Mouse (Mus musculus) stomach, postnatal 0 days (tissue): ENCODE data around the gene Lrrc46. TPM values are rescaled to one million over a fixed set of nuclear protein-coding genes. Genes with fewer than 3 reads are reported as not detected.

Experiments used
- ATAC-seq: fragments of 200-750 bp; cut with Nextera tagmentation; 2 replicates; pipeline ENCODE4 v1.8.0; 2017; ENCODE audit not compliant: low FRiP score, low TSS enrichment
- DNase-seq: peaks from one replicate; pipeline ENCODE4 v3.0.0-alpha.2; 2016; ENCODE audit warnings: low spot score
- H3K27ac ChIP-seq: fragments of 300-500 bp; sonication (generic); replicated peaks from 2 replicates; pipeline ENCODE4 v1.5.1; 2014; ENCODE audit warnings: mild to moderate bottlenecking, control low read depth
- H3K27me3 ChIP-seq: fragments of 300-500 bp; sonication (generic); 2 replicates; pipeline ENCODE4 v1.6.1; 2014; ENCODE audit warnings: low read length; ENCODE audit not compliant: control insufficient read depth, insufficient read depth
- H3K36me3 ChIP-seq: fragments of 300-500 bp; sonication (generic); 2 replicates; pipeline ENCODE4 v1.6.1; 2014; ENCODE audit warnings: low read length, mixed read lengths; ENCODE audit not compliant: control insufficient read depth, insufficient read depth
- H3K4me1 ChIP-seq: fragments of 300-500 bp; sonication (generic); replicated peaks from 2 replicates; pipeline ENCODE4 v1.6.1; 2014; ENCODE audit warnings: antibody characterized with exemption; ENCODE audit not compliant: control insufficient read depth, insufficient read depth
- H3K4me2 ChIP-seq: fragments of 300-500 bp; sonication (generic); replicated peaks from 2 replicates; pipeline ENCODE4 v1.6.1; 2014; ENCODE audit warnings: low read depth, mild to moderate bottlenecking, control low read depth, moderate library complexity
- H3K4me3 ChIP-seq: fragments of 300-500 bp; sonication (generic); 2 replicates; pipeline ENCODE4 v1.5.1; 2014; ENCODE audit warnings: low read depth, low read length, control low read depth
- H3K9ac ChIP-seq: fragments of 300-500 bp; sonication (generic); 2 replicates; pipeline ENCODE4 v1.6.1; 2014; ENCODE audit warnings: mild to moderate bottlenecking, low read length, control low read depth, mixed read lengths
- H3K9me3 ChIP-seq: fragments of 300-500 bp; sonication (generic); 2 replicates; pipeline ENCODE4 v1.6.1; 2016; ENCODE audit warnings: low read length; ENCODE audit not compliant: control insufficient read depth
- CTCF ChIP-seq: IDR thresholded peaks from 2 replicates; pipeline ENCODE4 v1.5.1; 2016; ENCODE audit warnings: antibody characterized with exemption, low read depth, mild to moderate bottlenecking, moderate library complexity
- EP300 ChIP-seq: optimal IDR thresholded peaks from 2 replicates; pipeline ENCODE3; 2016; ENCODE audit warnings: antibody characterized with exemption
- WGBS: fragments of 180-500 bp; shearing (Covaris S2); extraction: QIAGEN DNeasy Blood & Tissue Kit; methylation state at CpG from one replicate; pipeline ENCODE4 v1.1.7; 2014; 5-methylcytosine and 5-hydroxymethylcytosine counted together
- microRNA-seq: library from miRNA; unstranded; fragments of <30 nt; microRNA quantifications from one replicate; pipeline ENCODE4, GENCODE M21; 2016
- polyA plus RNA-seq: library from polyadenylated mRNA; unstranded; fragments of >200 nt; fragmentation: Nextera tagmentation; extraction: Ambion mirVana; gene quantifications from 2 replicates; pipeline ENCODE4 v1.2.1, GENCODE M21; 2015

The Lrrc46 gene
- polyA plus RNA-seq, 1 experiment from 2014 or later: 0.36 TPM

- 0 out of 2 replicates have a peak overlapping the region, but pooled peaks have one; percentile 13 for H3K9ac ChIP-seq
- ATAC-seq: no peak; the same call in 1 of the 2 replicates
- H3K4me2 ChIP-seq: peak overlapping the region; percentile 38
- H3K9me3 ChIP-seq: no peaks in the 10 kb centered on the region
- TF ChIP-seq EP300: no peak
- TF ChIP-seq CTCF: no peak
- DNase-seq: peak; percentile 37
- no peak overlapping the region for H3K27ac ChIP-seq
- H3K4me3 ChIP-seq: 0 out of 2 replicates have a peak overlapping the region, but pooled peaks have one; percentile 8
- 8% methylated on average over 31 of the region's 31 CpGs for WGBS
- no peaks in the 10 kb centered on the region for H3K36me3 ChIP-seq
- no peaks in the 10 kb centered on the region for H3K27me3 ChIP-seq
- H3K4me1 ChIP-seq: 0 out of 2 replicates have a peak, but pooled peaks cover 3% of the 10 kb centered on the region
Observed at GRCm38 (mm10) chr11:96987873-96988655, 53.1 kb downstream of the Lrrc46 start.

- no peak overlapping the region for H3K9ac ChIP-seq
- no peak overlapping the region for H3K27ac ChIP-seq
- no peaks in the 10 kb centered on the region for H3K27me3 ChIP-seq
- H3K4me2 ChIP-seq: no peak overlapping the region
- ATAC-seq (no peak), DNase-seq (no peak)
- TF ChIP-seq EP300 (no peak), CTCF (no peak)
- 0 out of 2 replicates have a peak, but pooled peaks cover 3% of the 10 kb centered on the region for H3K4me1 ChIP-seq
- H3K4me3 ChIP-seq: no peak overlapping the region
- 29% methylated on average over 3 of the region's 3 CpGs for WGBS
- H3K9me3 ChIP-seq: no peaks in the 10 kb centered on the region
- H3K36me3 ChIP-seq: no peaks in the 10 kb centered on the region
Observed at GRCm38 (mm10) chr11:96986463-96986862, 54.7 kb downstream of the Lrrc46 start.

GRCm38 (mm10) chr11:96984903-96985302, 56.3 kb downstream of the Lrrc46 start:
- no peak overlapping the region for H3K4me3 ChIP-seq
- ATAC-seq: no peak
- H3K27me3 ChIP-seq: no peaks in the 10 kb centered on the region
- no peak overlapping the region for H3K9ac ChIP-seq
- no peak overlapping the region for H3K27ac ChIP-seq
- WGBS: 44% methylated on average over 4 of the region's 4 CpGs
- H3K9me3 ChIP-seq: no peaks in the 10 kb centered on the region
- 0 out of 2 replicates have a peak, but pooled peaks cover 3% of the 10 kb centered on the region for H3K4me1 ChIP-seq
- no peaks in the 10 kb centered on the region for H3K36me3 ChIP-seq
- TF ChIP-seq EP300 (no peak), CTCF (no peak)
- DNase-seq: no peak
- no peak overlapping the region for H3K4me2 ChIP-seq

Small RNA genes within 50 kb of the gene (microRNA-seq; reads per million reads assigned to microRNA genes)
- 2.3 reads per million for gene Mir8103

Other genes with a start within 250 kb of the Lrrc46 start
- 32.4 and 35.6 TPM in 2 replicates for gene Nfe2l1, start 211.4 kb downstream of the Lrrc46 start, polyA plus RNA-seq
- gene Copz2, start 191.5 kb downstream of the Lrrc46 start, polyA plus RNA-seq: 84.7 and 95.1 TPM in 2 replicates
- 61.7 and 64.9 TPM in 2 replicates for gene Cdk5rap3, start 124.9 kb downstream of the Lrrc46 start, polyA plus RNA-seq
- gene Prr15l, start 113.3 kb downstream of the Lrrc46 start, polyA plus RNA-seq: 112 and 116 TPM in 2 replicates
- 56.7 and 57.1 TPM in 2 replicates for gene Pnpo, start 97.4 kb downstream of the Lrrc46 start, polyA plus RNA-seq
- gene Sp2, start 58.4 kb downstream of the Lrrc46 start, polyA plus RNA-seq: 5.8 and 7.1 TPM in 2 replicates
- 21.2 and 22.0 TPM in 2 replicates for gene Sp6, start 28.0 kb downstream of the Lrrc46 start, polyA plus RNA-seq
- 11.8 and 12.5 TPM in 2 replicates for gene Scrn2, start 11.5 kb downstream of the Lrrc46 start, polyA plus RNA-seq
- gene Mrpl10, start 153 bp upstream of the Lrrc46 start, polyA plus RNA-seq: 56.3 and 60.8 TPM in 2 replicates
- gene Osbpl7, start 9.2 kb upstream of the Lrrc46 start, polyA plus RNA-seq: 7.5 and 8.6 TPM in 2 replicates
- gene Tbx21, start 73.9 kb upstream of the Lrrc46 start, polyA plus RNA-seq: 0.05 and 0.10 TPM in 2 replicates
- 1.8 and 2.4 TPM in 2 replicates for gene Tbkbp1, start 110.1 kb upstream of the Lrrc46 start, polyA plus RNA-seq
- gene Kpnb1, start 146.5 kb upstream of the Lrrc46 start, polyA plus RNA-seq: 18.5 and 19.2 TPM in 2 replicates
- 43.4 and 52.8 TPM in 2 replicates for gene Npepps, start 239.2 kb upstream of the Lrrc46 start, polyA plus RNA-seq